Mouse (Mus musculus) gastrocnemius, postnatal 14 days (tissue): Measurements from ENCODE around the gene Tmem268. TPM values are rescaled to one million over a fixed set of nuclear protein-coding genes. Genes with fewer than 3 reads are reported as not detected.

ENCODE experiments used
- DNase-seq: peaks from one replicate; pipeline ENCODE4 v3.0.0; 2021; ENCODE audit warnings: mixed read lengths
- intact Hi-C: fragments of 180-260 bp; cut with DNase I; formaldehyde crosslinking; loops from one replicate; pipeline ENCODE4 v1.15.1; 2025; ENCODE audit warnings: low total_unique reads
- long read RNA-seq, 2 experiments: library from polyadenylated mRNA; stranded (forward); transcript quantifications; one replicate each; pipeline ENCODE4 v2.0.0; 2021
- total RNA-seq, 2 experiments: library from RNA; stranded (reverse); gene quantifications; 2 replicates each; pipeline ENCODE4 v1.2.3; 2021

The Tmem268 gene
- total RNA-seq, result 10 to 100 TPM in 1 of 2 experiments, 1 to 10 TPM in 1; 8.7 to 10.6 TPM
- long read RNA-seq, experiment 1, partial matches to known transcripts, result 0 of 19 reads
- long read RNA-seq, experiment 1, other reads (novel, unspliced or antisense), result 16 of 19 reads
- long read RNA-seq, experiment 2, transcript Tmem268-201 (10 exons, 3,765 nt), result major isoform, 7 of 22 reads
- long read RNA-seq, experiment 2, partial matches to known transcripts, result 1 of 22 reads
- long read RNA-seq, experiment 2, other reads (novel, unspliced or antisense), result 14 of 22 reads

DNA sequence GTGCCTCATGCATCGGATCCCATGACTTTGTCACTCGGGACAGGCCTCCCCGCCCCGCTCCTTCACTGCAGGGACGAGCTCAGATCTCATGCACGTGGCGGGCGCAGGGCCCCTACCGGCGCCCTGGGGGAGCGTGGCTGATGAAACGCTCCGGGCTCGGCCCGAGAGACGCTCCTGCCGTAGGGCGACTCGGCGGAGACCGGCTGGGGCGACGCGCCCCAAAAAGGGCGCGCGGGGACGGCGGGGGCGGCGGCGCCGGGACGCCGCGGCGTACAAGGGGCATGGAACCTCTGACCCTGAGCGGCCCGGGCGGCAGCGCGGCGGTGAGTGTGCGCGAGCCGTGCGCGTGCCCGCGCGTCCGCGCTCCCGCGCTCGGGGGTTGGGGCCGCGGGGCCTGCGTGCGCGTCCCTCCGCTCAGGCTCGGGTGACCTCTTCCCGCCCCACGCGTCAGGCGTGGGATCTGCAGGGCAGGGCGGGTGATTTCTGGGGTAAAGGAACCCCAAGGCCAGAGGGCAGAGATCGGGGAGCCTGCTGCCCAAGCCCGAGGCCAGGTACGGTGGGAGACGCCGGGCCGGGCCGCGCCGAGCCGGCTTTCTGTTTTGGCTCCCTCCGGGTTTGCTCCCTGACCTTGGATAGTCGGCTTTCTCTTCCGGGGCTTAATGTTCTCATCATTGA, at the start of gene Tmem268:
Gene Tmem268 (plus strand): TSS at position 375 of the 675 bp plus-strand sequence.
- DNase-seq, result peak; percentile 79
- intact Hi-C loops, result no loop called here

GRCm38 (mm10) chr4:63512921-63513320, 45.7 kb upstream of the Tmem268 start:
- intact Hi-C loops, result no loop called here
- DNase-seq, result no peak

DNA sequence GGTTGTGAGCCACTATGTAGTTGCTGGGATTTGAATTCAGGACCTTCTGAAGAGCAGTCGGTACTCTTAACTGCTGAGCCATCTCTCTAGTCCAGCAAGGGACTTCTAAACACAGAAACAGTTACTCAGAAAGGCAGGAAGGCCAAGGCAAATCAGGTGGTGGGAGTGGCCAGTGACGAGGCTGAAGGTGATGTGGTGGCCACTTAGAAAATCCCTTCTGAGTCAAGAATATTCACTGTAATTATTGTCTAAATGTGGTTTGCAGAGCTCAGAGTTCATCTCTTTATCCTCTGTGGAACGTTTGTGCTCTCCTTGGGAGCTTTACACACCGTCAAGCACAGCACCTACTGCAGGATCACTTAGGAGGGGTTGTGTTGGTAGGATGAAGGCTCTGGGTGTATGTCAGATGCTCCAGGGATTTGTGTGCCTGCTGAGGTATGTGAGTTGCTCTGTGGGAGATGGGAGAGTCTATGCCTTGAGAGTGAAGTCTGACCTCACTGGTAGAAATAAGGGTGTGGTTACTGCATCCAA, 44.1 kb upstream of the Tmem268 start:
- no peak for DNase-seq
- intact Hi-C loops, result no loop called here

GRCm38 (mm10) chr4:63515021-63515420, 43.6 kb upstream of the Tmem268 start:
- DNase-seq, result no peak
- intact Hi-C loops, result no loop called here

- intact Hi-C loops, result no loop called here
- DNase-seq, result no peak
Observed at GRCm38 (mm10) chr4:63521813-63522419, 36.7 kb upstream of the Tmem268 start.

GRCm38 (mm10) chr4:63525514-63525913, 33.1 kb upstream of the Tmem268 start:
- no peak for DNase-seq
- intact Hi-C loops, result no loop called here

DNA sequence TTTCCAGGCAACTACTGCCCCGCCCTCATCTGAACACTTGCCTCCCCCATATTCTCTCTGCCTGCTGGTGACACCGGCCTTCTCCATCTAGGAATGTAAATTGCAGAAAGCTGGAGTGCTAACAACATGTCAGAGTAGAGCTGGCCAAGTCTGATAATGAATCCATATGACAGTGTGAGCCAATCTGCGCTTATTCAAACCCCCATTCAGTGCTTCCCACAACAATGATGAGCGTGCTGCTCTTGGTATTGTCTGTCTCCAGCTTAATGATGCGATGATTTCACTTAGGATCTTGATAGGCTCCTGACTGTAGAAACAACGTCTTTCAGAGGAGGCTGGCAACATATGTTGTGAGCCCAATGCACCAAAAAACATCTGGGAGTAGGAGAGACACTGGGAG, 29.6 kb upstream of the Tmem268 start:
- DNase-seq, result no peak
- intact Hi-C loops, result no loop called here

- intact Hi-C loops, result no loop called here
- no peak for DNase-seq
Observed at GRCm38 (mm10) chr4:63530409-63530808, 28.2 kb upstream of the Tmem268 start.

- intact Hi-C loops, result no loop called here
- DNase-seq, result no peak
Observed at GRCm38 (mm10) chr4:63537602-63538001, 21.0 kb upstream of the Tmem268 start.

DNA sequence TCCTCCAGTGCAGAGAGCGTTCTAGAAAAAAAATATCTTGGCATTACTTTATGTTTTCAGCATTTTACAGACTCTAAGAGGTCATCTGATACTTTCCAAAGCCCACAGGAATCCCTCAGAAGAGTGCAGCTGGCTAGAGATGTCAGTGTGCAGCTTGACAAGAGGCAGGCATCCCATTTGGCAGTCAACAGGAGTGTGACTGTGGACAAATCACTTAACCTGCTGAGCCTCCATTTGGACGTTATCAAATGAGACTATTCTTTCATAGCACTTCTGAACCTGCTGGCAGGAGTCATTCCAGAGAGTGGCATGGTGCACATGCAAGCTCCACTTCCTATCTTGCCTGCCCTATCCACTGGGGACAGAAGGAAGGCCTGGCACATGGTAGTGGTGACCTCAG, 16.4 kb upstream of the Tmem268 start:
- intact Hi-C loops, result no loop called here
- peak; percentile 50 for DNase-seq

- no peak for DNase-seq
- intact Hi-C loops, result no loop called here
Observed at GRCm38 (mm10) chr4:63543746-63544493, 14.7 kb upstream of the Tmem268 start.

- intact Hi-C loops, result no loop called here
Observed at GRCm38 (mm10) chr4:63544494-63545230, 13.9 kb upstream of the Tmem268 start, which contains the start of gene Atp6v1g1. Atp6v1g1 (plus strand) TSS chr4:63544772.

GRCm38 (mm10) chr4:63545231-63545958, 13.2 kb upstream of the Tmem268 start:
- intact Hi-C loops, result no loop called here
- DNase-seq, result no peak

More at GRCm38 (mm10) chr4:63544494-63545230, 13.9 kb upstream of the Tmem268 start, which contains the start of gene Atp6v1g1:
- DNase-seq, result peak; percentile 95

GRCm38 (mm10) chr4:63546441-63547055, 12.0 kb upstream of the Tmem268 start:
- DNase-seq, result no peak
- intact Hi-C loops, result no loop called here

GRCm38 (mm10) chr4:63547799-63548198, 10.8 kb upstream of the Tmem268 start:
- DNase-seq, result no peak

DNA sequence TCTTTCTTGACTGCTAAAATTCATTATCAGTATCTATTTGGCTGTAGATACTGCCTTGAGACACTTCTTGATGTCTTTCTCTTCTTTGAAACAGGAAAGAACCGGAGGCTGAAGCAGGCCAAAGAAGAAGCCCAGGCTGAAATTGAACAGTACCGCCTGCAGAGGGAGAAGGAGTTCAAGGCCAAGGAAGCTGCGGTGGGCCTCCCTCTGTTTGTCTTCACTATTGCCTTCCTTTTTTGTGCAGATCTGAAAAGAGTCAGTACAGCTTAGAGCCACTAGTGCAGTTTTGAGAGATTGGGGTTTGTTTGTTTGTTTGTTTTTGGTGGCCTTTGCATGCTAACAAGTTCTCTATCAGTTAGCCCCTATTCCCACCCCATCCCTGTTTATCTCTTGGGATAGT, 10.1 kb upstream of the Tmem268 start:
- DNase-seq, result no peak
- intact Hi-C loops, result no loop called here

More at GRCm38 (mm10) chr4:63547799-63548198, 10.8 kb upstream of the Tmem268 start:
- intact Hi-C loops, result no loop called here

DNA sequence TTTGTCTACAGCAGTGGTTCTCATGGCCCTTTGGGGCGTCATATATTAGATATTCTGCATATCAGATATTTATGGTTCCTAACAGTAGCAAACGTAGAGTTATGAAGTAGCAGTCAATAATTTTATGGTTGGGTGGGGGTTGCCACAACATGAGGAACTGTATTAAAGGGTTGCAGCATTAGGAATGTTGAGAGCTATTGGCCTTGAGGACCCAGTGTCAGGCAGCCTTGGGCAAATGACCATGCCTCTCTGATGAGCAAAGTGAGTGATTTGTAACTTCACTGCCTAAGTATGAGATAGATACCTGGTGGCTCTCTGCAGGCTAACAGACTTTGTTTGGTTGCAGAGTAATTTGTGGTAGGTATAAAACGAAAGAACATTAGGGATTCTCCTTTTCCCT, 7.7 kb upstream of the Tmem268 start:
- intact Hi-C loops, result no loop called here
- DNase-seq, result no peak

DNA sequence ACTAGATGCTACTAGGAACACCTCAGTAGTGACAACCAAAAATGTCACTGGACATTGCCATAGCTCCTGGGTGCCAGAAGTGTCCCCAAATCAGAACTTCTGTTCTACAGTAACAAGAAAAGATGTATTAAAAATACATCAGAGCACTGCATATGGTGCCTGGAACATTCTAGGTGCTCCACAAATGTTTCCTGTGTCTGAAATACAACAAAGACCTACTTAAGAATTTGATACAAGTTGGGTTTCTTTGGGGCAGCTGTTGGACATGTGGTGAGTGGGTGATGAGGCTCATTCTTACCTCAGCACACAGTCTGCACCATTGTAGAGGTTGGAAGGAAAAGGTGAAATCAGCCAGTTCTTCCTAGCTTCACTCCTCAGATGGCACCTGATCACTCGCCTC, 5.7 kb upstream of the Tmem268 start:
- DNase-seq, result no peak
- intact Hi-C loops, result no loop called here
